Mouse (Mus musculus) right cerebral cortex, postnatal 25 days (tissue): Measurements from ENCODE around the gene Cyp2j9.
"Not testable (repeated sequence)": the region's sequence is repeated elsewhere in the genome, so short reads cannot be mapped to it uniquely, and the experiment has no call there.

Source experiments
- DNase-seq: peaks from one replicate; pipeline ENCODE4 v3.0.0; 2022

Gene Cyp2j9

GRCm38 (mm10) chr4:96590911-96591790, at the start of gene Cyp2j9:
Cyp2j9 (minus strand) TSS chr4:96591578.
- DNase-seq, result peak; percentile 27

GRCm38 (mm10) chr4:96635455-96635854, 44.1 kb upstream of the Cyp2j9 start:
- DNase-seq, result no peak

GRCm38 (mm10) chr4:96622474-96622873, 31.1 kb upstream of the Cyp2j9 start:
- DNase-seq, result no peak

GRCm38 (mm10) chr4:96591791-96592150, 393 bp upstream of the Cyp2j9 start:
- peak; percentile 44 for DNase-seq

- DNase-seq, result no peak
Measured at GRCm38 (mm10) chr4:96581425-96582088, 9.8 kb downstream of the Cyp2j9 start.

- not testable (repeated sequence) for DNase-seq
Measured at GRCm38 (mm10) chr4:96580351-96580750, 11.0 kb downstream of the Cyp2j9 start.

- no peak for DNase-seq
Measured at GRCm38 (mm10) chr4:96569442-96569841, 21.9 kb downstream of the Cyp2j9 start.

GRCm38 (mm10) chr4:96567988-96568387, 23.4 kb downstream of the Cyp2j9 start:
- no peak for DNase-seq

- no peak for DNase-seq
Measured at GRCm38 (mm10) chr4:96565808-96566207, 25.6 kb downstream of the Cyp2j9 start.

GRCm38 (mm10) chr4:96560464-96560863, 30.9 kb downstream of the Cyp2j9 start:
- DNase-seq, result no peak

GRCm38 (mm10) chr4:96559781-96560180, 31.6 kb downstream of the Cyp2j9 start:
- no peak for DNase-seq

GRCm38 (mm10) chr4:96553133-96553819, 38.1 kb downstream of the Cyp2j9 start, which contains the start of gene Cyp2j6:
Cyp2j6 (minus strand) TSS chr4:96553661.
- DNase-seq, result peak; percentile 41

GRCm38 (mm10) chr4:96551619-96552018, 39.8 kb downstream of the Cyp2j9 start:
- DNase-seq, result no peak

GRCm38 (mm10) chr4:96545976-96546375, 45.4 kb downstream of the Cyp2j9 start:
- DNase-seq, result peak; percentile 8

- no peak for DNase-seq
Measured at GRCm38 (mm10) chr4:96525772-96526171, 65.6 kb downstream of the Cyp2j9 start.

GRCm38 (mm10) chr4:96522256-96522655, 69.1 kb downstream of the Cyp2j9 start:
- no peak for DNase-seq
